In genomic region chr9:56657996-56658398, GRCm38 (mm10) we compare ENCODE assay signal across 13 mouse cellular contexts.
DNase-seq lines count a peak whose midpoint lies in the region; ATAC-seq lines count a peak whose summit lies in the region.
"Had no signal": no experiment of that assay in that cellular context is flagged by ENCODE, and none has a peak within 500 bp of the region (broad histone marks: within the 10 kb centered on the region; RNA-seq: fewer than 3 reads in every experiment).

No protein-coding gene starts in this region.

- H3K4me2 ChIP-seq in embryonic facial prominence, embryonic 13.5 days, result 0 out of 2 replicates have a peak overlapping the region, but pooled peaks have one; percentile 4
- H3K4me2 ChIP-seq in kidney, embryonic 14.5 days (replicated peaks; ENCODE audit: low read depth, low read length), result no peak overlapping the region
- H3K4me2 ChIP-seq: limb, embryonic 13.5 days had no signal

- no peak overlapping the region for H3K9ac ChIP-seq in embryonic facial prominence, embryonic 13.5 days
- no peak overlapping the region for H3K9ac ChIP-seq in kidney, embryonic 14.5 days (ENCODE audit: low read depth, low read length)
- H3K9ac ChIP-seq: limb, embryonic 13.5 days had no signal

- 67% methylated on average over 6 of the region's 6 CpGs for WGBS in embryonic facial prominence, embryonic 13.5 days
- WGBS in embryonic facial prominence, embryonic 10.5 days, result 84% methylated on average over 6 of the region's 6 CpGs
- WGBS in kidney, embryonic 14.5 days, result 75% methylated on average over 6 of the region's 6 CpGs

- peaks cover 24% of the 10 kb centered on the region for H3K4me1 ChIP-seq in embryonic facial prominence, embryonic 13.5 days
- H3K4me1 ChIP-seq in embryonic facial prominence, embryonic 10.5 days, result peaks cover 27% of the 10 kb centered on the region
- no peaks in the 10 kb centered on the region for H3K4me1 ChIP-seq in kidney, embryonic 14.5 days (ENCODE audit: control insufficient read depth, insufficient read depth, low read length)

- H3K27ac ChIP-seq in embryonic facial prominence, embryonic 13.5 days, result no peak overlapping the region
- H3K27ac ChIP-seq in embryonic facial prominence, embryonic 10.5 days (replicated peaks), result no peak overlapping the region
- H3K27ac ChIP-seq in kidney, embryonic 14.5 days (ENCODE audit: low read depth, low read length), result no peak overlapping the region
- H3K27ac ChIP-seq: gastrocnemius, adult 2 months; limb, embryonic 13.5 days had no signal

- no peaks in the 10 kb centered on the region for H3K9me3 ChIP-seq in embryonic facial prominence, embryonic 13.5 days
- H3K9me3 ChIP-seq in embryonic facial prominence, embryonic 10.5 days, result no peaks in the 10 kb centered on the region
- H3K9me3 ChIP-seq in kidney, embryonic 14.5 days (ENCODE audit: control insufficient read depth, low read length), result no peaks in the 10 kb centered on the region
- H3K9me3 ChIP-seq: G1E; limb, embryonic 13.5 days had no signal

- no peaks in the 10 kb centered on the region for H3K36me3 ChIP-seq in embryonic facial prominence, embryonic 13.5 days
- H3K36me3 ChIP-seq in embryonic facial prominence, embryonic 10.5 days (replicated peaks), result no peaks in the 10 kb centered on the region
- H3K36me3 ChIP-seq in kidney, embryonic 14.5 days (ENCODE audit: control insufficient read depth, insufficient read depth, low read length), result no peaks in the 10 kb centered on the region
- H3K36me3 ChIP-seq: G1E; limb, embryonic 13.5 days had no signal

- H3K27me3 ChIP-seq in embryonic facial prominence, embryonic 13.5 days, result no peaks in the 10 kb centered on the region
- 0 out of 2 replicates have a peak, but pooled peaks cover 5% of the 10 kb centered on the region for H3K27me3 ChIP-seq in embryonic facial prominence, embryonic 10.5 days (replicated peaks; ENCODE audit: low read depth, poor library complexity, severe bottlenecking)
- no peaks in the 10 kb centered on the region for H3K27me3 ChIP-seq in kidney, embryonic 14.5 days (ENCODE audit: control insufficient read depth, insufficient read depth, low read length)

- no peak for DNase-seq in embryonic facial prominence, embryonic 10.5 days (ENCODE audit: low spot score)
- DNase-seq in cerebellum, postnatal 25 days, result peak; percentile 66 to 73
- peak; percentile 84 to 86 for DNase-seq in layer of hippocampus, adult 8-10 months (ENCODE audit: low spot score in 2 of 2)
- peak; percentile 90 for DNase-seq in right cerebral cortex, adult 18-20 months
- DNase-seq in kidney, adult 11 months, result no peak
- no peak for DNase-seq in B cell, adult 2 months
- DNase-seq: gastrocnemius, adult 2 months; heart, postnatal 10 days; kidney, adult 9 months had no signal

- no peak overlapping the region for H3K4me3 ChIP-seq in embryonic facial prominence, embryonic 13.5 days
- no peak overlapping the region for H3K4me3 ChIP-seq in embryonic facial prominence, embryonic 10.5 days
- no peak overlapping the region for H3K4me3 ChIP-seq in kidney, embryonic 14.5 days (ENCODE audit: low read length)
- H3K4me3 ChIP-seq: gastrocnemius, adult 2 months; limb, embryonic 13.5 days had no signal

- ATAC-seq in embryonic facial prominence, embryonic 13.5 days (ENCODE audit: insufficient number of reproducible peaks, insufficient read depth, low FRiP score, low TSS enrichment, low read depth), result no peak
- ATAC-seq in kidney, embryonic 14.5 days (ENCODE audit: low FRiP score, low TSS enrichment), result no peak

Comparison
In these comparisons a context has a peak if more than half of its experiments do, and no peak if none do; other contexts are left out.
1. DNase-seq: peak in cerebellum, postnatal 25 days (2 of 2), layer of hippocampus, adult 8-10 months (2 of 2) and right cerebral cortex, adult 18-20 months (single experiment); none in embryonic facial prominence, embryonic 10.5 days (single experiment), kidney, adult 11 months (single experiment) and B cell, adult 2 months (0 of 2).